Mouse (Mus musculus) forelimb bud, embryonic 11.5 days (tissue): ENCODE data around the gene Slc25a18.
A peak's percentile ranks its signal among the peaks of the same experiment; 100 is the strongest.
"Not testable (repeated sequence)": the region's sequence is repeated elsewhere in the genome, so short reads cannot be mapped to it uniquely, and the experiment has no call there.

Source experiments
- DNase-seq: peaks from one replicate; pipeline ENCODE4 v3.0.0-alpha.2; 2012; ENCODE audit warnings: low read depth, low spot score

Slc25a18 gene

GRCm38 (mm10) chr6:120798019-120798418, 24.6 kb downstream of the Slc25a18 start:
- no peak for DNase-seq

GRCm38 (mm10) chr6:120798905-120799304, 25.5 kb downstream of the Slc25a18 start:
- DNase-seq, result no peak

- no peak for DNase-seq
These were observed 26.2 kb downstream of the Slc25a18 start for GRCm38 (mm10) chr6:120799581-120800041.

GRCm38 (mm10) chr6:120806999-120807737, 33.8 kb downstream of the Slc25a18 start:
- no peak for DNase-seq

- DNase-seq, result no peak
These were observed 34.3 kb downstream of the Slc25a18 start for GRCm38 (mm10) chr6:120807738-120808081.

DNA sequence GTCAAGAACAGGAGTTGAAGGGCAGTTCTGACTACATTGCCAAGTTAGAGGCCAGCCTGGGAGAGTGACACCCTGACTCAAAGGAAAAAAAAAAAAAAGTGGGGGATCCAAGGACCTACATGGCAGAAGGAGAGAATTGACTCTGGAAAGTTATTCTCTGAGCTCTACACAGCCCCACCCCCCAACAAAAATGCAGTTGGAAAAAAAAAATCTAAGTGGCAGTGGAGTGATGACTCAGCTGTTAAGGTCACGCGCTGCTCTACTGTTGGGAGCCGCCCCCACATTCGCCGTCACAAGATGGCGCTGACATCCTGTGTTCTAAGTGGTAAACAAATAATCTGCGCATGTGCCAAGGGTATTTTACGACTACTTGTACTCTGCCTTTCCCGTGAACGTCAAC, 38.6 kb downstream of the Slc25a18 start:
- not testable (repeated sequence) for DNase-seq

GRCm38 (mm10) chr6:120819294-120819693, 45.9 kb downstream of the Slc25a18 start:
- DNase-seq, result no peak

- DNase-seq, result no peak
These were observed 46.8 kb downstream of the Slc25a18 start for GRCm38 (mm10) chr6:120820144-120820543.

GRCm38 (mm10) chr6:120820941-120821340, 47.6 kb downstream of the Slc25a18 start:
- DNase-seq, result no peak

DNA sequence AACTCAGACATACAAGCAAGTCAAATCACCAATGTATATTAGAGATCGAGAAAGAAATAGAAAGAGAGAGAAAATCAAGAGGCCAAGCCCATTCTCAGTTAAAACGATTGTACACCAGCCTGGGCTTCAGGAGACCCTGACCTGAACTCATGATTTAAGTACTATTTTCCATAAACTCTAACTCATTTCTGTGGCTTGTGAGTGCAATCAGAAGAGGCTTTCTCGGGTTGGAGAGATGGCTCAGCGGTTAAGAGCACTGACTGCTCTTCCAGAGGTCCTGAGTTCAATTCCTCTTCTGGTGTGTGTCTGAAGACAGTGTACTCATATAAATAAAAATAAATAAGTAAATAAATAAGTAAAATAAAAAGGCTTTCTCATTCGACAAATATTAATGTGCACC, 48.3 kb downstream of the Slc25a18 start:
- no peak for DNase-seq

DNA sequence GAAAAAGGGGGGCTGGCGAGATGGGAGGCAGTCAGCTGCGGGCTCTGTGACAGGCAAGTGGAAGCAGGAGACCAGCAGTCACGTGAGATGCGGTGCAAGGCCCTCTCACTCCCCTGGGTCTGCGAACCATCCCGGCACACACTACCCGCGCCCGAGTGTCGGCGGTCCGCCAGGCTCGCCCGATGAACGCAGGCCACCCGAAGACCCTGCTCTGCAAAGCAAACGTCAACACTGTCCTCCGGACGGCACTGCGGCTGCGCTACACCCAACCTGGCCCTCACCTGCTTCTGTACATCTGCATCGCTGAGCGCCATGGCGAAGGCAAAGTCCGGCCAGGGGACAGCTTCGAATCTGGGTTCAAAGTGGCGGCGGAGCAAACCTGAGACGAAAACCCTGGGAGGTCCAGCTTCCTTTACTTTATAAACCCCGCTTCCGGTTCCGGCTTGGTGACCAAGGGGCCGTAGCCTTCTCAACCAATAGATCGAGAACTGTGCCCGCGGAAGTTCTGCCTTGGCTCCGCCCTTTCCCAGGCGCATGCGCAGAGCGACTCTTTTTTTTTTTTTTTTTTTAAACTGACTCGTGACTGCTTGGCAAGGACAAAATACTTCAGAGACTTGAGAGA, 49.0 kb downstream of the Slc25a18 start, which contains the start of gene Atp6v1e1:
Gene Atp6v1e1, minus strand, starts transcription at position 487 of the 622 bp plus-strand sequence.
- DNase-seq, result peak; percentile 97

- no peak for DNase-seq
These were observed 49.7 kb downstream of the Slc25a18 start for GRCm38 (mm10) chr6:120822937-120823614.

DNA sequence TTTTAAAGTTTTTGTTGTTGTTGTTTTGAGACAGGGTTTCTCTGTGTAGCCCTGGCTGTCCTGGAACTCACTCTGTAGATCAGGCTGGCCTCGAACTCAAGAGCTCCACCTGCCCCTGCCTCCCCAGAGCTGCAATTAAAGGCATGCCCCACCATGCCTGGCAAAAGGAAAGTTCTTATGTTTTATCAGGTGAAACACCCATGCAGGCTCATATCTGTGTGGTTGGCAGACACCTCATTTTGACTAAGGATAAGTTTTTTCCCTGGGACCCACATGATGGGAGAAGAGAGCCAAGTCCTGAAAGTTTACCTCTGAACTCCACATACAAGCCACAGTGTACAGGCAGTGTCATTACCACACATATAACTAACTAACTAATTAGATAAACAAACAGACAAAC, 56.7 kb downstream of the Slc25a18 start:
- no peak for DNase-seq

- no peak for DNase-seq
These were observed 57.7 kb downstream of the Slc25a18 start for GRCm38 (mm10) chr6:120830866-120831608.

DNA sequence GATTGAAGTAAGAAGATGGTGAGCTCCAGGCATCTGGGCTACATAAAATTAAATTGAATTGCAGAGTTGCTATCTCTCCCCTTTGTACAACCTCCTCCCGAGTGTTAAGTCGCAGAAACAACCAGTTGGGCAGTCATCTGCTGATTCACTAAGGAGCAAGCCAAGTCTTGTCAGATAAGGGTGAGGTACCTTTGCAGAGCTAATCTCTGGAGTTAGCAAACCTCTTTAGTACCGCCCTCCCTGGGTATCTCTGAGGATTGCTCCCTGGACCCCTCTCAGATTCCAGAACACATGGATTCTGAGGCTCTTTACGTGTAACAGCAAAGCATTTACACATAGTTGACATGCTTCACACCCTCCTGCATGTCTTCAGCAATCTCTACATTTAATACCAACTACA, 58.7 kb downstream of the Slc25a18 start:
- no peak for DNase-seq

GRCm38 (mm10) chr6:120834766-120835321, 61.5 kb downstream of the Slc25a18 start:
- DNase-seq, result no peak

DNA sequence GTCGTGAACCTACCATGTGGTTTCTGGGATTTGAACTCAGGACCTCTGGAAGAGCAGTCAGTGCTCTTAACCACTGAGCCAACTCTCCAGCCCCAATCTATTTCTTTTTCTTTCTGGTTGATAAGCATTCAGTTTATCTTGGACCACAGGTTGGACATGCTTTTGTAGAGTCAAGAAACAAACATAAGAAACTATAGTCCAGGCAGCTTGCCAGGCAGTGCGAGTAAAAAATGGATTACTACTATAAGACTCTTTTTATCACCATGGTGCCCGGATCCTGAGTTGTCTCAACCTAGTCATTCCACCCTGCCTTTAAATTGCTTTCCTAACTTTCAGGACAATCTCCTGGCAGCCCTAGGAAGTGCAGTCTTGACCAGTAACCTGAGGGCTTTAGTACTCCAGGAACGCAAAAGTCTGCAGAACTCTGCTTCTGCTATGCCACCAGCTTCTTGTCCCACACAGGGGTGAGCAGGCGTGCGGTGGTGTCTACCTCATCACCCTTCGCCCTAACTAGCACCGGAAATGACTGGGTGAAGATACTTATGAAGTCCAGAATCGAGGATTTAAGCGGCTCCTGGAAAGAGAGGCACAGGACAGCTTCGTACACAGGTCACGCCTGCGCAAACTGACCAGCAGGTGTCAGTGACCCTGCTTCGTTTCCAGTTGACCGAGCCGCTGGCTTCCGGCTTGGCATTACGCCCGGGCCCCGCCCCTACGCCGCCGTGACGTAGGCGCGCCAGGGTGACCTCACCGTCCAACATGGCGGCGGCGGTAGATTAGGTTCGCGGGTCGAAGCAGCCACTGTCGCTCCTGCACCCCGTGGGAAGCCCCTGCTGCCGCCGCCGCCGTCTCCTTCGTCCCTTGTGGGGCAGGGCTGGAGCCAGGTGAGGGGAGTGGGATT, 62.3 kb downstream of the Slc25a18 start, which contains the start of gene Bcl2l13:
Gene Bcl2l13, plus strand, starts transcription at position 739 of the 901 bp plus-strand sequence.
- DNase-seq, result peak; percentile 85

- no peak for DNase-seq
These were observed 63.2 kb downstream of the Slc25a18 start for GRCm38 (mm10) chr6:120836389-120837151.

DNA sequence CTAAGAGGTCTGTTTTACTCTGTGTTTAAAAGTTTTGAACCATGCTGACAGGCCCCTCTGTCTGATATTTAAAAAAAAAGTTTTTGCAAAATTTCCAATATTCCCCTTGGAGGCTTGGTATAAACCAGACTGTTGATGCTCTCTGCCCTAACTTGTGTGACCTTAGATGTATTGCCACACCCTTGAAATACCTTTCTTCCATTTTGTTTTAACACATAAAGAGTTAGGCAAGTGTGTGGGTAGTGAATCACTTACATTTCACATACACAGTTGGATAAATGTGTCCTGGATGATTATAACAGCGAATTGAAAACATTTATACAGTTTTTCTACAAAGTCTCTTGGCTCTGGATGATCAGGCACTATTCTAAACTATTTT, 63.8 kb downstream of the Slc25a18 start:
- DNase-seq, result no peak

DNA sequence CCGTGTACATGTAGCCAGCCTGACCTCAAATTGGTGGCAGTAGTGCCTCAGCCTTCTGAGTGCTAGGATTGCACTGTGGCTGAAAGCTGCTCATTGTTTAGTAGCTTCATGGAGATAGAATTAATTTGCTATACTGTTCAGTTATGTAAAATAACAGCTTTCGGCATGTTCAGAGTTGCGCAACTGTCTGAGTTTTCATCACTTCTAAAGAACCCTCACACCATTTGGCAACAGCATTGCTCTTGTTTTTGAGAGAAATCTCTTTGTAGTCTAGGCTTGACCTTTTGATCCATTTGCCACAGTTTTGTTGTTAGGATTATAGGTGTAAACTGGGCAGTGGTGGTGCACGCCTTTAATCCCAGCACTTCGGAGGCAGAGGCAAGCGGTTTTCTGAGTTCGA, 66.9 kb downstream of the Slc25a18 start:
- DNase-seq, result no peak
